Mouse (Mus musculus): ENCODE results near the gene Gm20388.

DNA sequence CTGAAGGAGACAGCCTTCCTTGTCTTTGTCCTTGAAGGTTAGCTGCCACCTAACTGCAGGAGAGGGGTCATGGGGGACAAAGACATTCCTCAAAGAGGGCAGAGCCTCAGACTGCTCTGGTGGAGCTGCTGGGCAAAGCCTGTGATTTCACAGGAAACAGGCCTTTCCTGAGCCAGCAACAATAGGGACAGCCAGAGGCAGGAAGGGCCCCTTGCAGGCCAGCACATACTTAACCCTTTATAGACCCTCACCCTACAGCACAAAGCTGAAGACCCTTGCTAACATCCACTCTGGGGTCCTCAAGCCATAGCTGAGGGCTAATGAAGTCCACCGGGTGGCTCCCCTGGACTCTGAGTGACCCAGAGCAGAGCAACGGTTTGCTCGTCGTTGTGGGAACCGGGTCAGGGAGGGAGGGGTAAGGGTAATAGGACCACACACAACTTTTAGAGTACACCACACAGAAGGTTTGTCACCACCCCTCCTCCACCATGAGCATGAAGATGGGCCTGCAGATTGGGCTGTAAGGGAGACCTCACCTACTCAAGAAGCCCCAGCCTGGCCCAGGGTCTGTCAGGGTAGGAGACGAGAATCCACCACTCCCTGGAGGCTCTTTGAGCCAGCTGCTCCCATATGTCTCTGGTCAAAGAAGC lies 2607.0 kb downstream of the Gm20388 start:
- no peak for TF ChIP-seq EP300 (IDR thresholded peaks at IDR 0.05; ENCODE audit: low read depth)
- TF ChIP-seq CTCF (IDR thresholded peaks at IDR 0.05; ENCODE audit: low read depth), result no peak

Data from liver, embryonic 14.5 days (tissue).